Comparison of ENCODE assay signal across 23 mouse cellular contexts in the genomic region with DNA sequence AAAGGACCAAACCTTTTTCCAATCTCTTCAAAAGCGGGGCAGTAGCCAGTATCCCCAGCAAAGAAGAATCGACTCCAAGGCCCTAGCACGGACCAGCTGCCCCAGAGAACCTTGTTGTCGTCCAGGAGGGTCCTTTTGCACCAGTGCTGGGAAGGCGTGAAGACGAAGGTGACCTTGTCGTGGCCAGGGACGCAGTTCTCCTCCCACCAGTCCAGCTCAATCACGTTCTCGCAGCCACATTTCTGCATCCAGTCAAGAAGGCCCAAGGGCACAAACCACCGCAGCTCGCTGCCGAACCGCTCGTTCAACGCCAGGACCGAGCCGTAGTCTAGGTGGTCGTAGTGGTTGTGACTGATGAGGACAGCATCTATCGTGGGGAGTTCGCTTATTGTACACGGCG. TPM values are rescaled to one million over a fixed set of nuclear protein-coding genes. Genes with fewer than 3 reads are reported as not detected.
DNase-seq lines count a peak whose midpoint lies in the region; ATAC-seq and TF ChIP-seq lines count a peak whose summit lies in the region.
"Had no signal": no experiment of that assay in that cellular context is flagged by ENCODE, and none has a peak within 500 bp of the region (broad histone marks: within the 10 kb centered on the region; RNA-seq: fewer than 3 reads in every experiment).

No protein-coding gene starts in this region.

- no peak for ATAC-seq in heart, embryonic 12.5 days (ENCODE audit: insufficient number of reproducible peaks, low FRiP score)
- no peak for ATAC-seq in liver, embryonic 12.5 days
- ATAC-seq: forebrain, embryonic 14.5 days; forebrain, postnatal 0 days had no signal

- peaks cover 19% of the 10 kb centered on the region for H3K36me3 ChIP-seq in heart, embryonic 12.5 days
- H3K36me3 ChIP-seq in E14TG2a.4 (ENCODE audit: insufficient read depth, low read length) = peaks cover 4% of the 10 kb centered on the region; the same call in 1 of the 2 replicates
- no peaks in the 10 kb centered on the region for H3K36me3 ChIP-seq in ES-E14 (ENCODE audit: control insufficient read depth, insufficient read depth, low read length, poor library complexity, severe bottlenecking)
- H3K36me3 ChIP-seq in liver, embryonic 12.5 days = peaks cover 21% of the 10 kb centered on the region
- H3K36me3 ChIP-seq: hindbrain, embryonic 15.5 days had no signal

- in situ Hi-C loops in ES-E14 (cut with MboI; ENCODE audit: low sequenced_read_pairs in 2 of 2, unreplicated experiment in 2 of 2) = no loop called here

- H3K9ac ChIP-seq in heart, embryonic 12.5 days = no peak overlapping the region
- H3K9ac ChIP-seq in ES-E14 (ENCODE audit: insufficient read depth, low read depth, low read length, poor library complexity, severe bottlenecking) = peak overlapping the region; percentile 61
- no peak overlapping the region for H3K9ac ChIP-seq in liver, embryonic 12.5 days
- H3K9ac ChIP-seq: forebrain, postnatal 0 days; hindbrain, embryonic 12.5 days; hindbrain, embryonic 15.5 days had no signal

- H3K4me2 ChIP-seq in heart, embryonic 12.5 days = no peak overlapping the region
- no peak overlapping the region for H3K4me2 ChIP-seq in liver, embryonic 12.5 days
- H3K4me2 ChIP-seq: hindbrain, embryonic 12.5 days; hindbrain, embryonic 15.5 days had no signal

- peaks cover 3% of the 10 kb centered on the region; the same call in 1 of the 2 replicates for H3K9me3 ChIP-seq in heart, embryonic 12.5 days (replicated peaks)
- H3K9me3 ChIP-seq in E14TG2a.4 (ENCODE audit: low read length) (peaks cover 6% of the 10 kb centered on the region), ES-E14 (ENCODE audit: control insufficient read depth, insufficient read depth, low read depth, low read length) (no peaks in the 10 kb centered on the region)
- no peaks in the 10 kb centered on the region for H3K9me3 ChIP-seq in liver, embryonic 12.5 days (replicated peaks)
- H3K9me3 ChIP-seq: heart, embryonic 10.5 days; hindbrain, embryonic 15.5 days had no signal

- WGBS in heart, embryonic 12.5 days = 91% methylated on average over 23 of the region's 23 CpGs
- WGBS in liver, embryonic 12.5 days (ENCODE audit: insufficient replicate concordance) = 89% methylated on average over 23 of the region's 23 CpGs

- H3K27me3 ChIP-seq in heart, embryonic 12.5 days (replicated peaks) = no peaks in the 10 kb centered on the region
- H3K27me3 ChIP-seq in E14TG2a.4 (ENCODE audit: insufficient read depth, low read length) = peaks cover 24% of the 10 kb centered on the region
- no peaks in the 10 kb centered on the region for H3K27me3 ChIP-seq in liver, embryonic 12.5 days (replicated peaks)
- H3K27me3 ChIP-seq: hindbrain, embryonic 12.5 days; hindbrain, embryonic 15.5 days had no signal

- peak; percentile 86 for DNase-seq in heart, adult 11 months
- DNase-seq in ES-E14 (ENCODE audit: low read depth, low spot score) (no peak), ZHBTc4 (ENCODE audit: low read depth, low spot score) (peak; percentile 64)
- DNase-seq in gastrocnemius, postnatal 4 days (ENCODE audit: low spot score in 2 of 2) = no peak
- DNase-seq in ovary, adult 18-20 months (ENCODE audit: low spot score) = no peak
- DNase-seq: adrenal gland, postnatal 10 days; adrenal gland, postnatal 36 days; cerebellum, adult 18-20 months; cerebellum, adult 9-10 months; cerebellum, postnatal 14 days; forebrain, postnatal 0 days; gastrocnemius, adult 2 months; gastrocnemius, postnatal 14 days; heart, adult 2 months had no signal

- no peak overlapping the region for H3K4me3 ChIP-seq in heart, embryonic 12.5 days
- H3K4me3 ChIP-seq in E14TG2a.4 (replicated peaks; ENCODE audit: low read length) = peak overlapping the region; percentile 72
- H3K4me3 ChIP-seq in ES-E14 (ENCODE audit: insufficient read depth in 1 of 2, low read depth in 1 of 2, low read length in 2 of 2, poor library complexity in 1 of 2, severe bottlenecking in 1 of 2) = peak overlapping the region; percentile 34 to 48
- H3K4me3 ChIP-seq in liver, embryonic 12.5 days = no peak overlapping the region
- H3K4me3 ChIP-seq: gastrocnemius, adult 2 months; heart, adult 2 months; heart, embryonic 10.5 days; hindbrain, embryonic 12.5 days; hindbrain, embryonic 15.5 days had no signal

- TF ChIP-seq CTCF in E14TG2a.4 (conservative IDR thresholded peaks at IDR 0.05; ENCODE audit: low read length) = no peak

- no peak overlapping the region for H3K27ac ChIP-seq in heart, embryonic 12.5 days (ENCODE audit: poor library complexity, severe bottlenecking)
- H3K27ac ChIP-seq in ES-E14 (ENCODE audit: insufficient read depth, low read depth, low read length, poor library complexity, severe bottlenecking) = no peak overlapping the region
- no peak overlapping the region for H3K27ac ChIP-seq in liver, embryonic 12.5 days
- H3K27ac ChIP-seq: gastrocnemius, adult 2 months; heart, adult 2 months; heart, embryonic 10.5 days; hindbrain, embryonic 12.5 days; hindbrain, embryonic 15.5 days had no signal

- peaks cover 18% of the 10 kb centered on the region for H3K4me1 ChIP-seq in heart, embryonic 12.5 days (replicated peaks)
- H3K4me1 ChIP-seq in E14TG2a.4 (replicated peaks; ENCODE audit: low read depth, low read length) (peaks cover 59% of the 10 kb centered on the region), ES-E14 (ENCODE audit: control insufficient read depth in 2 of 2, insufficient read depth in 2 of 2, low read length in 2 of 2, poor library complexity in 1 of 2) (peaks cover 11 to 13% of the 10 kb centered on the region in 2 experiments)
- peaks cover 15% of the 10 kb centered on the region for H3K4me1 ChIP-seq in liver, embryonic 12.5 days

TF ChIP-seq in ES-E14, 5 proteins besides CTCF, POLR2A, EP300 and RAD21:
- TF ChIP-seq MAFK (IDR thresholded peaks at IDR 0.05; ENCODE audit: insufficient read depth, low read depth, low read length) = no peak
- no peak for TF ChIP-seq CHD2 (IDR thresholded peaks at IDR 0.05; ENCODE audit: low read depth, low read length)
- TF ChIP-seq ZC3H11A (IDR thresholded peaks at IDR 0.05; ENCODE audit: borderline replicate concordance, low read depth, low read length) = no peak
- TF ChIP-seq HCFC1 (IDR thresholded peaks at IDR 0.05; ENCODE audit: borderline replicate concordance, insufficient read depth, low read length) = no peak
- TF ChIP-seq ZNF384 (IDR thresholded peaks at IDR 0.05; ENCODE audit: low read depth, low read length) = no peak

RNA-seq across cellular contexts. Expression of a gene that starts 25.7 kb away (rescaled TPM):
- 5.4 and 6.9 TPM in 2 replicates for polyA plus RNA-seq in heart, embryonic 12.5 days (2016; fragmentation: Nextera tagmentation; extraction: Ambion mirVana)
- 4.3 and 7.3 TPM in 2 replicates for total RNA-seq in ES-E14 (2012; rRNA removed)
- total RNA-seq in gastrocnemius, postnatal 4 days (2021) = 1 to 10 TPM; 4.5 to 4.6 TPM
- 1.6 and 2.1 TPM in 2 replicates for polyA plus RNA-seq in liver, embryonic 12.5 days (2016; fragmentation: Nextera tagmentation; extraction: Ambion mirVana)

RNA-seq across cellular contexts. Expression of a gene that starts 29.9 kb away (rescaled TPM):
- 21.7 and 22.9 TPM in 2 replicates for polyA plus RNA-seq in heart, embryonic 12.5 days (2016; fragmentation: Nextera tagmentation; extraction: Ambion mirVana)
- 73.6 and 86.4 TPM in 2 replicates for total RNA-seq in ES-E14 (2012; rRNA removed)
- 10 to 100 TPM; 12.6 to 12.8 TPM for total RNA-seq in gastrocnemius, postnatal 4 days (2021)
- polyA plus RNA-seq in liver, embryonic 12.5 days (2016; fragmentation: Nextera tagmentation; extraction: Ambion mirVana) = 10.6 and 11.8 TPM in 2 replicates

RNA-seq across cellular contexts. Expression of a gene that starts 30.1 kb away (rescaled TPM):
- 0.10 and 0.19 TPM in 2 replicates for polyA plus RNA-seq in heart, embryonic 12.5 days (2016; fragmentation: Nextera tagmentation; extraction: Ambion mirVana)
- total RNA-seq in ES-E14 (2012; rRNA removed) = not detected in 2 replicates
- under 1 TPM; 0.29 to 0.34 TPM for total RNA-seq in gastrocnemius, postnatal 4 days (2021)
- 0.06 and 0.23 TPM in 2 replicates for polyA plus RNA-seq in liver, embryonic 12.5 days (2016; fragmentation: Nextera tagmentation; extraction: Ambion mirVana)
- total RNA-seq: adrenal gland, postnatal 36 days; heart, adult 2 months; heart, postnatal 25 days; hematopoietic stem cell, adult 5-6 weeks had no signal

Comparison
In these comparisons a context has a peak if more than half of its experiments do, and no peak if none do; other contexts are left out.
1. DNase-seq: peak in heart, adult 11 months (single experiment) and ZHBTc4 (single experiment); none in ES-E14 (single experiment), gastrocnemius, postnatal 4 days (0 of 2) and ovary, adult 18-20 months (single experiment).
2. H3K4me3 ChIP-seq: peak in E14TG2a.4 (single experiment) and ES-E14 (2 of 2); none in heart, embryonic 12.5 days (single experiment) and liver, embryonic 12.5 days (single experiment).